Mouse (Mus musculus): ENCODE measurements around the gene Dusp21. TPM values are rescaled to one million over a fixed set of nuclear protein-coding genes. Genes with fewer than 3 reads are reported as not detected.

The Dusp21 gene
- polyA plus RNA-seq (2016; fragmentation: Nextera tagmentation; extraction: Ambion mirVana), result not detected in 2 replicates

- DNase-seq (ENCODE audit: low spot score), result no peak
- H3K27ac ChIP-seq (replicated peaks), result no peak within 1 kb of the TSS
- no peaks in the 10 kb centered on the region for H3K36me3 ChIP-seq (replicated peaks)
- H3K27me3 ChIP-seq (replicated peaks; ENCODE audit: low read depth, poor library complexity, severe bottlenecking), result no peaks in the 10 kb centered on the region
- no peaks in the 10 kb centered on the region for H3K4me1 ChIP-seq
- 90% methylated on average over 1 of the region's 1 CpGs for WGBS
- H3K4me3 ChIP-seq, result no peak within 1 kb of the TSS
- no peaks in the 10 kb centered on the region for H3K9me3 ChIP-seq
Measured at GRCm38 (mm10) chrX:18145557-18145956, at the start of gene Dusp21. Dusp21 (plus strand) TSS chrX:18145857.

GRCm38 (mm10) chrX:18160734-18161442, 15.2 kb downstream of the Dusp21 start:
- peak overlapping the region; percentile 84 for H3K4me3 ChIP-seq

GRCm38 (mm10) chrX:18161796-18162191, 16.1 kb downstream of the Dusp21 start:
- under 1% methylated on average over 28 of the region's 28 CpGs for WGBS
- Histone ChIP-seq H3K9me3 (no peaks in the 10 kb centered on the region), H3K27ac (replicated peaks) (peak overlapping the region; percentile 96), H3K4me1 (no peaks in the 10 kb centered on the region), H3K4me3 (peak overlapping the region; percentile 84), H3K36me3 (replicated peaks) (no peaks in the 10 kb centered on the region), H3K27me3 (replicated peaks; ENCODE audit: low read depth, poor library complexity, severe bottlenecking) (no peaks in the 10 kb centered on the region)
- no peak for DNase-seq (ENCODE audit: low spot score)

More at GRCm38 (mm10) chrX:18160734-18161442, 15.2 kb downstream of the Dusp21 start:
- H3K27ac ChIP-seq (replicated peaks), result no peak overlapping the region
- H3K4me1 ChIP-seq, result no peaks in the 10 kb centered on the region
- no peaks in the 10 kb centered on the region for H3K27me3 ChIP-seq (replicated peaks; ENCODE audit: low read depth, poor library complexity, severe bottlenecking)
- DNase-seq (ENCODE audit: low spot score), result no peak
- WGBS, result 64% methylated on average over 4 of the region's 4 CpGs
- H3K36me3 ChIP-seq (replicated peaks), result no peaks in the 10 kb centered on the region
- no peaks in the 10 kb centered on the region for H3K9me3 ChIP-seq

GRCm38 (mm10) chrX:18162192-18162857, 16.7 kb downstream of the Dusp21 start, which contains the start of gene Kdm6a:
Kdm6a (plus strand) TSS chrX:18162575.
- under 1% methylated on average over 50 of the region's 50 CpGs for WGBS
- Histone ChIP-seq H3K9me3 (no peaks in the 10 kb centered on the region), H3K4me3 (peak within 1 kb of the TSS; percentile 84), H3K36me3 (replicated peaks) (no peaks in the 10 kb centered on the region), H3K27me3 (replicated peaks; ENCODE audit: low read depth, poor library complexity, severe bottlenecking) (no peaks in the 10 kb centered on the region), H3K27ac (replicated peaks) (peak within 1 kb of the TSS; percentile 96), H3K4me1 (no peaks in the 10 kb centered on the region)
- peak; percentile 97 for DNase-seq (ENCODE audit: low spot score)

- Histone ChIP-seq H3K36me3 (replicated peaks) (no peaks in the 10 kb centered on the region), H3K27me3 (replicated peaks; ENCODE audit: low read depth, poor library complexity, severe bottlenecking) (no peaks in the 10 kb centered on the region), H3K4me1 (no peaks in the 10 kb centered on the region), H3K4me3 (peak overlapping the region; percentile 84), H3K9me3 (no peaks in the 10 kb centered on the region), H3K27ac (replicated peaks) (peak overlapping the region; percentile 96)
- under 1% methylated on average over 93 of the region's 95 CpGs for WGBS
- peak; percentile 70 for DNase-seq (ENCODE audit: low spot score)
Measured at GRCm38 (mm10) chrX:18162861-18163731, 17.4 kb downstream of the Dusp21 start.

GRCm38 (mm10) chrX:18163917-18164624, 18.4 kb downstream of the Dusp21 start:
- H3K27ac ChIP-seq (replicated peaks), result peak overlapping the region; percentile 96
- peak; percentile 56 for DNase-seq (ENCODE audit: low spot score)
- 3% methylated on average over 10 of the region's 10 CpGs for WGBS

GRCm38 (mm10) chrX:18165121-18165520, 19.5 kb downstream of the Dusp21 start:
- 80% methylated on average over 2 of the region's 2 CpGs for WGBS
- Histone ChIP-seq H3K4me3 (peak overlapping the region; percentile 84), H3K9me3 (no peaks in the 10 kb centered on the region)

More at GRCm38 (mm10) chrX:18163917-18164624, 18.4 kb downstream of the Dusp21 start:
- peaks cover 4% of the 10 kb centered on the region; the same call in 1 of the 2 replicates for H3K36me3 ChIP-seq (replicated peaks)
- H3K27me3 ChIP-seq (replicated peaks; ENCODE audit: low read depth, poor library complexity, severe bottlenecking), result no peaks in the 10 kb centered on the region
- peak overlapping the region; percentile 84 for H3K4me3 ChIP-seq
- no peaks in the 10 kb centered on the region for H3K4me1 ChIP-seq
- H3K9me3 ChIP-seq, result no peaks in the 10 kb centered on the region

GRCm38 (mm10) chrX:18166961-18167360, 21.3 kb downstream of the Dusp21 start:
- Histone ChIP-seq H3K27ac (replicated peaks) (no peak overlapping the region), H3K4me3 (no peak overlapping the region), H3K36me3 (replicated peaks) (peaks cover 4% of the 10 kb centered on the region; the same call in 1 of the 2 replicates), H3K27me3 (replicated peaks; ENCODE audit: low read depth, poor library complexity, severe bottlenecking) (no peaks in the 10 kb centered on the region), H3K4me1 (no peaks in the 10 kb centered on the region), H3K9me3 (no peaks in the 10 kb centered on the region)
- 92% methylated on average over 3 of the region's 3 CpGs for WGBS
- DNase-seq (ENCODE audit: low spot score), result no peak

More at GRCm38 (mm10) chrX:18165121-18165520, 19.5 kb downstream of the Dusp21 start:
- H3K4me1 ChIP-seq, result no peaks in the 10 kb centered on the region
- H3K27me3 ChIP-seq (replicated peaks; ENCODE audit: low read depth, poor library complexity, severe bottlenecking), result no peaks in the 10 kb centered on the region
- DNase-seq (ENCODE audit: low spot score), result no peak
- peaks cover 4% of the 10 kb centered on the region; the same call in 1 of the 2 replicates for H3K36me3 ChIP-seq (replicated peaks)
- no peak overlapping the region for H3K27ac ChIP-seq (replicated peaks)

- Histone ChIP-seq H3K4me1 (no peaks in the 10 kb centered on the region), H3K27me3 (replicated peaks; ENCODE audit: low read depth, poor library complexity, severe bottlenecking) (no peaks in the 10 kb centered on the region), H3K4me3 (no peak overlapping the region), H3K27ac (replicated peaks) (no peak overlapping the region), H3K36me3 (replicated peaks) (peaks cover 4% of the 10 kb centered on the region; the same call in 1 of the 2 replicates), H3K9me3 (no peaks in the 10 kb centered on the region)
- WGBS, result 97% methylated on average over 1 of the region's 1 CpGs
- no peak for DNase-seq (ENCODE audit: low spot score)
Measured at GRCm38 (mm10) chrX:18168940-18169339, 23.3 kb downstream of the Dusp21 start.

GRCm38 (mm10) chrX:18174831-18175230, 29.2 kb downstream of the Dusp21 start:
- Histone ChIP-seq H3K4me3 (no peak overlapping the region), H3K36me3 (replicated peaks) (no peaks in the 10 kb centered on the region), H3K4me1 (no peaks in the 10 kb centered on the region), H3K27ac (replicated peaks) (no peak overlapping the region), H3K27me3 (replicated peaks; ENCODE audit: low read depth, poor library complexity, severe bottlenecking) (no peaks in the 10 kb centered on the region), H3K9me3 (no peaks in the 10 kb centered on the region)
- 58% methylated on average over 4 of the region's 4 CpGs for WGBS
- DNase-seq (ENCODE audit: low spot score), result no peak

GRCm38 (mm10) chrX:18177803-18178202, 32.1 kb downstream of the Dusp21 start:
- WGBS, result 88% methylated on average over 4 of the region's 4 CpGs
- H3K4me3 ChIP-seq, result no peak overlapping the region
- H3K27me3 ChIP-seq (replicated peaks; ENCODE audit: low read depth, poor library complexity, severe bottlenecking), result no peaks in the 10 kb centered on the region
- H3K27ac ChIP-seq (replicated peaks), result no peak overlapping the region
- H3K9me3 ChIP-seq, result no peaks in the 10 kb centered on the region
- no peak for DNase-seq (ENCODE audit: low spot score)
- no peaks in the 10 kb centered on the region for H3K4me1 ChIP-seq
- no peaks in the 10 kb centered on the region for H3K36me3 ChIP-seq (replicated peaks)
